Mouse (Mus musculus) G1E (cell line): ENCODE results near the gene Polr2e. TPM values are rescaled to one million over a fixed set of nuclear protein-coding genes. Genes with fewer than 3 reads are reported as not detected.

Experiments
- ATAC-seq: 2 replicates; pipeline ENCODE4 v1.8.0; 2016; ENCODE audit warnings: mild to moderate bottlenecking; ENCODE audit not compliant: insufficient number of reproducible peaks, poor library complexity, low FRiP score, severe bottlenecking; ENCODE audit errors: extremely low read depth
- DNase-seq: peaks from one replicate; pipeline ENCODE4 v3.0.0; 2012; ENCODE audit warnings: low spot score
- H3K27me3 ChIP-seq: 2 replicates; pipeline ENCODE4 v1.6.1; 2012; ENCODE audit warnings: mild to moderate bottlenecking, low read length, inconsistent platforms; ENCODE audit not compliant: insufficient read depth
- H3K36me3 ChIP-seq: replicated peaks from 2 replicates; pipeline ENCODE3; 2012; ENCODE audit warnings: mild to moderate bottlenecking, inconsistent platforms
- H3K4me1 ChIP-seq: 2 replicates; pipeline ENCODE4 v1.6.1; 2012; ENCODE audit warnings: low read depth, low read length, inconsistent platforms, mixed read lengths; ENCODE audit not compliant: insufficient read depth
- H3K4me3 ChIP-seq: 2 replicates; pipeline ENCODE4 v1.5.1; 2012; ENCODE audit warnings: low read depth, mild to moderate bottlenecking, inconsistent platforms, low read length, moderate library complexity, mixed read lengths
- H3K9me3 ChIP-seq: replicated peaks from 2 replicates; pipeline ENCODE4 v1.6.1; 2012; ENCODE audit warnings: inconsistent platforms
- CTCF ChIP-seq: IDR thresholded peaks from 2 replicates; pipeline ENCODE4 v1.5.1; 2012; ENCODE audit warnings: low read depth, low read length, inconsistent platforms, mixed read lengths
- GATA1 ChIP-seq: IDR thresholded peaks from 2 replicates; pipeline ENCODE4 v1.6.1; 2012; ENCODE audit warnings: borderline replicate concordance, low read length, inconsistent platforms, mixed read lengths
- GATA2 ChIP-seq: IDR thresholded peaks from 2 replicates; pipeline ENCODE4 v1.6.1; 2012; ENCODE audit warnings: low read depth, low read length, inconsistent platforms, borderline replicate concordance
- POLR2AphosphoS5 ChIP-seq: IDR thresholded peaks from 2 replicates; pipeline ENCODE4 v1.6.1; 2012; ENCODE audit warnings: low read depth, low read length, inconsistent platforms; ENCODE audit not compliant: insufficient replicate concordance
- TAL1 ChIP-seq: conservative IDR thresholded peaks from 2 replicates; pipeline ENCODE4 v1.6.1; 2012; ENCODE audit warnings: low read depth, low read length, inconsistent platforms, mixed read lengths
- polyA plus RNA-seq: library from polyadenylated mRNA; stranded (reverse); fragments of >175 nt; gene quantifications from 2 replicates; pipeline ENCODE4 v1.2.3, GENCODE M21; 2012
- total RNA-seq, 2 experiments: library from RNA; stranded (forward) in 1 of 2; stranded (reverse) in 1 of 2; fragments of 200-1000 nt in 1 of 2; fragments of >200 nt in 1 of 2; fragmentation: Nextera tagmentation in 1 of 2; gene quantifications; 2 replicates each; pipeline ENCODE4 v1.2.3; 2014 to 2017

Polr2e gene
- total and polyA plus RNA-seq, 3 experiments = 54.6 to 206 (median 90.2) TPM

- Histone ChIP-seq H3K36me3 (peaks cover 94% of the 10 kb centered on the region), H3K9me3 (no peaks in the 10 kb centered on the region), H3K4me3 (peak overlapping the region; percentile 49; the same call in 1 of the 2 replicates), H3K27me3 (no peaks in the 10 kb centered on the region), H3K4me1 (peaks cover 84% of the 10 kb centered on the region)
- no peak for DNase-seq
- ATAC-seq = no peak
- TF ChIP-seq POLR2AphosphoS5 (no peak), GATA1 (no peak), GATA2 (no peak), TAL1 (no peak), CTCF (no peak)
These were observed 33.3 kb upstream of the Polr2e start for GRCm38 (mm10) chr10:80072623-80073489.

- no peak for TF ChIP-seq GATA1
- TF ChIP-seq TAL1 = no peak
- no peak for TF ChIP-seq GATA2
- TF ChIP-seq CTCF = no peak
- no peak for TF ChIP-seq POLR2AphosphoS5
- Histone ChIP-seq H3K4me1 (peaks cover 76% of the 10 kb centered on the region), H3K9me3 (no peaks in the 10 kb centered on the region), H3K27me3 (no peaks in the 10 kb centered on the region), H3K36me3 (peaks cover 94% of the 10 kb centered on the region), H3K4me3 (peak overlapping the region; percentile 49; the same call in 1 of the 2 replicates)
- DNase-seq (no peak), ATAC-seq (no peak)
These were observed 31.9 kb upstream of the Polr2e start for GRCm38 (mm10) chr10:80071516-80071900.

GRCm38 (mm10) chr10:80070837-80071515 is 31.4 kb upstream of the Polr2e start:
- Histone ChIP-seq H3K27me3 (no peaks in the 10 kb centered on the region), H3K9me3 (no peaks in the 10 kb centered on the region), H3K36me3 (peaks cover 94% of the 10 kb centered on the region), H3K4me3 (peak overlapping the region; percentile 63; the same call in 1 of the 2 replicates), H3K4me1 (peaks cover 71% of the 10 kb centered on the region)
- TF ChIP-seq CTCF (no peak), GATA2 (no peak), GATA1 (no peak), TAL1 (0 out of 2 replicates have a peak, but pooled peaks have one; percentile 19), POLR2AphosphoS5 (no peak)
- DNase-seq = peak; percentile 81
- peak; percentile 83 for ATAC-seq

- TF ChIP-seq TAL1 (no peak), CTCF (no peak), GATA2 (no peak), GATA1 (no peak), POLR2AphosphoS5 (no peak)
- DNase-seq (no peak), ATAC-seq (no peak)
- Histone ChIP-seq H3K4me1 (peaks cover 64% of the 10 kb centered on the region), H3K27me3 (no peaks in the 10 kb centered on the region), H3K9me3 (no peaks in the 10 kb centered on the region), H3K36me3 (peaks cover 94% of the 10 kb centered on the region), H3K4me3 (no peak overlapping the region)
These were observed 30.4 kb upstream of the Polr2e start for GRCm38 (mm10) chr10:80069948-80070450.

- Histone ChIP-seq H3K9me3 (no peaks in the 10 kb centered on the region), H3K27me3 (no peaks in the 10 kb centered on the region), H3K36me3 (peaks cover 94% of the 10 kb centered on the region), H3K4me3 (no peak overlapping the region), H3K4me1 (peaks cover 62% of the 10 kb centered on the region)
- DNase-seq (no peak), ATAC-seq (no peak)
- TF ChIP-seq TAL1 = no peak
- TF ChIP-seq GATA2 = no peak
- no peak for TF ChIP-seq GATA1
- TF ChIP-seq POLR2AphosphoS5 = no peak
- TF ChIP-seq CTCF = no peak
These were observed 29.7 kb upstream of the Polr2e start for GRCm38 (mm10) chr10:80069251-80069650.

- Histone ChIP-seq H3K4me3 (no peak overlapping the region), H3K27me3 (no peaks in the 10 kb centered on the region; the same call in 1 of the 2 replicates), H3K4me1 (peaks cover 30% of the 10 kb centered on the region), H3K36me3 (peaks cover 96% of the 10 kb centered on the region), H3K9me3 (no peaks in the 10 kb centered on the region)
- ATAC-seq = no peak
- no peak for DNase-seq
- TF ChIP-seq POLR2AphosphoS5 = no peak
- TF ChIP-seq CTCF = no peak
- TF ChIP-seq TAL1 = no peak
- TF ChIP-seq GATA1 = no peak
- TF ChIP-seq GATA2 = no peak
These were observed 24.5 kb upstream of the Polr2e start for GRCm38 (mm10) chr10:80063877-80064650.
